Mouse (Mus musculus) thymus, adult 2 months (tissue): Measurements from ENCODE around the gene Fermt3.

ENCODE experiments used
- CTCF ChIP-seq: fragments of 200-500 bp; IDR thresholded peaks from 2 replicates; pipeline ENCODE4 v1.5.1; 2012; ENCODE audit warnings: mild to moderate bottlenecking, control low read depth, low read length, moderate library complexity, borderline replicate concordance; ENCODE audit not compliant: control insufficient read depth, poor library complexity, insufficient read depth; ENCODE audit errors: extremely low read depth
- POLR2A ChIP-seq: fragments of 200-500 bp; IDR thresholded peaks from 2 replicates; pipeline ENCODE4 v1.6.1; 2012; ENCODE audit warnings: mild to moderate bottlenecking, low read length, control low read depth, moderate library complexity; ENCODE audit not compliant: control insufficient read depth, poor library complexity, insufficient read depth; ENCODE audit errors: extremely low read depth

GRCm38 (mm10) chr19:7044279-7044678, 25.0 kb upstream of the Fermt3 start:
- TF ChIP-seq CTCF (no peak), POLR2A (no peak)
